Mouse (Mus musculus): Measurements from ENCODE around the gene Kcnc2. TPM values are rescaled to one million over a fixed set of nuclear protein-coding genes. Genes with fewer than 3 reads are reported as not detected.

The Kcnc2 gene
- polyA plus RNA-seq, 1 experiment from 2014 or later: 8.5 TPM

- ATAC-seq: no peak
- H3K9ac ChIP-seq (ENCODE audit: low read depth, low read length): no peak overlapping the region
- H3K27ac ChIP-seq (ENCODE audit: low read length): no peak overlapping the region
- no peaks in the 10 kb centered on the region for H3K36me3 ChIP-seq (ENCODE audit: control insufficient read depth, insufficient read depth, low read length)
- H3K4me2 ChIP-seq (ENCODE audit: low read length): no peak overlapping the region
- no peak overlapping the region for H3K4me3 ChIP-seq (ENCODE audit: low read depth, low read length)
- no peaks in the 10 kb centered on the region for H3K4me1 ChIP-seq (ENCODE audit: control insufficient read depth, insufficient read depth, low read length)
- no peaks in the 10 kb centered on the region for H3K27me3 ChIP-seq (ENCODE audit: control insufficient read depth, insufficient read depth, low read depth, low read length)
- 98% methylated on average over 2 of the region's 2 CpGs for WGBS
- no peaks in the 10 kb centered on the region for H3K9me3 ChIP-seq (replicated peaks; ENCODE audit: control insufficient read depth, low read length, poor library complexity, severe bottlenecking)
Observed at GRCm38 (mm10) chr10:112436950-112437349, 166.0 kb downstream of the Kcnc2 start.

- Histone ChIP-seq H3K4me3 (ENCODE audit: low read depth, low read length) (no peak overlapping the region), H3K36me3 (ENCODE audit: control insufficient read depth, insufficient read depth, low read length) (no peaks in the 10 kb centered on the region), H3K9me3 (replicated peaks; ENCODE audit: control insufficient read depth, low read length, poor library complexity, severe bottlenecking) (no peaks in the 10 kb centered on the region), H3K4me2 (ENCODE audit: low read length) (no peak overlapping the region), H3K4me1 (ENCODE audit: control insufficient read depth, insufficient read depth, low read length) (no peaks in the 10 kb centered on the region), H3K27me3 (ENCODE audit: control insufficient read depth, insufficient read depth, low read depth, low read length) (no peaks in the 10 kb centered on the region), H3K27ac (ENCODE audit: low read length) (no peak overlapping the region), H3K9ac (ENCODE audit: low read depth, low read length) (no peak overlapping the region)
- no peak for ATAC-seq
- 54% methylated on average over 4 of the region's 4 CpGs for WGBS
Observed at GRCm38 (mm10) chr10:112444640-112445039, 173.7 kb downstream of the Kcnc2 start.

GRCm38 (mm10) chr10:112450910-112451309, 180.0 kb downstream of the Kcnc2 start:
- ATAC-seq: no peak
- H3K4me1 ChIP-seq (ENCODE audit: control insufficient read depth, insufficient read depth, low read length): no peaks in the 10 kb centered on the region
- peaks cover 6% of the 10 kb centered on the region; the same call in 1 of the 2 replicates for H3K9me3 ChIP-seq (replicated peaks; ENCODE audit: control insufficient read depth, low read length, poor library complexity, severe bottlenecking)
- no peak overlapping the region for H3K4me3 ChIP-seq (ENCODE audit: low read depth, low read length)
- H3K27ac ChIP-seq (ENCODE audit: low read length): no peak overlapping the region
- H3K27me3 ChIP-seq (ENCODE audit: control insufficient read depth, insufficient read depth, low read depth, low read length): no peaks in the 10 kb centered on the region
- 83% methylated on average over 5 of the region's 5 CpGs for WGBS
- H3K4me2 ChIP-seq (ENCODE audit: low read length): no peak overlapping the region
- H3K36me3 ChIP-seq (ENCODE audit: control insufficient read depth, insufficient read depth, low read length): peaks cover 5% of the 10 kb centered on the region
- no peak overlapping the region for H3K9ac ChIP-seq (ENCODE audit: low read depth, low read length)

- Histone ChIP-seq H3K9me3 (replicated peaks; ENCODE audit: control insufficient read depth, low read length, poor library complexity, severe bottlenecking) (no peaks in the 10 kb centered on the region), H3K9ac (ENCODE audit: low read depth, low read length) (no peak overlapping the region), H3K4me3 (ENCODE audit: low read depth, low read length) (no peak overlapping the region), H3K4me1 (ENCODE audit: control insufficient read depth, insufficient read depth, low read length) (no peaks in the 10 kb centered on the region), H3K36me3 (ENCODE audit: control insufficient read depth, insufficient read depth, low read length) (no peaks in the 10 kb centered on the region), H3K27me3 (ENCODE audit: control insufficient read depth, insufficient read depth, low read depth, low read length) (no peaks in the 10 kb centered on the region), H3K27ac (ENCODE audit: low read length) (no peak overlapping the region), H3K4me2 (ENCODE audit: low read length) (no peak overlapping the region)
- no peak for ATAC-seq
- 88% methylated on average over 6 of the region's 6 CpGs for WGBS
Observed at GRCm38 (mm10) chr10:112468689-112469384, 197.9 kb downstream of the Kcnc2 start.

GRCm38 (mm10) chr10:112474122-112474810, 203.3 kb downstream of the Kcnc2 start:
- Histone ChIP-seq H3K4me1 (ENCODE audit: control insufficient read depth, insufficient read depth, low read length) (no peaks in the 10 kb centered on the region), H3K4me3 (ENCODE audit: low read depth, low read length) (no peak overlapping the region), H3K9me3 (replicated peaks; ENCODE audit: control insufficient read depth, low read length, poor library complexity, severe bottlenecking) (no peaks in the 10 kb centered on the region), H3K36me3 (ENCODE audit: control insufficient read depth, insufficient read depth, low read length) (no peaks in the 10 kb centered on the region), H3K4me2 (ENCODE audit: low read length) (no peak overlapping the region), H3K27ac (ENCODE audit: low read length) (no peak overlapping the region), H3K9ac (ENCODE audit: low read depth, low read length) (no peak overlapping the region), H3K27me3 (ENCODE audit: control insufficient read depth, insufficient read depth, low read depth, low read length) (no peaks in the 10 kb centered on the region)
- 92% methylated on average over 6 of the region's 6 CpGs for WGBS
- ATAC-seq: no peak

DNA sequence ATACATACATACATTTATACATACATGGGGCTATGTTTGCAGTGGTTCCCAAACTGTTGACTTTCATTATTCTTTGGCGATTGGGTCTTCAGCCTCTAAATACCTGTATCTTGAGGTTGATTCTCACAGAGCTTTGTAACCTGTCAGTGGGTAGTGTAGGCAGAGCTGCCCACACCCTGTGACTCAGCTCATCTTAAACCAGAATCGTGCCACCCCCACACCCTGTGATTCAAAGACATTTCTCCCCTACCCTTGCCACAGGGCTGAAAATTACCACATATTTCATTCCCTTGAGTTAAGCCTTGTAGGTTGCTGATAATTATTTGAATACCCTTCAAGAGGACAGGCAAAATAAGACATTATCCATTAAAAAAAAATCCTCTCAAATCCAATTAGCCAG, 210.5 kb downstream of the Kcnc2 start:
- Histone ChIP-seq H3K4me1 (ENCODE audit: control insufficient read depth, insufficient read depth, low read length) (no peaks in the 10 kb centered on the region), H3K9ac (ENCODE audit: low read depth, low read length) (no peak overlapping the region), H3K4me3 (ENCODE audit: low read depth, low read length) (no peak overlapping the region), H3K4me2 (ENCODE audit: low read length) (no peak overlapping the region), H3K27ac (ENCODE audit: low read length) (no peak overlapping the region), H3K27me3 (ENCODE audit: control insufficient read depth, insufficient read depth, low read depth, low read length) (no peaks in the 10 kb centered on the region), H3K9me3 (replicated peaks; ENCODE audit: control insufficient read depth, low read length, poor library complexity, severe bottlenecking) (no peaks in the 10 kb centered on the region), H3K36me3 (ENCODE audit: control insufficient read depth, insufficient read depth, low read length) (no peaks in the 10 kb centered on the region)
- ATAC-seq: no peak
- WGBS: 81% methylated on average over 2 of the region's 2 CpGs

DNA sequence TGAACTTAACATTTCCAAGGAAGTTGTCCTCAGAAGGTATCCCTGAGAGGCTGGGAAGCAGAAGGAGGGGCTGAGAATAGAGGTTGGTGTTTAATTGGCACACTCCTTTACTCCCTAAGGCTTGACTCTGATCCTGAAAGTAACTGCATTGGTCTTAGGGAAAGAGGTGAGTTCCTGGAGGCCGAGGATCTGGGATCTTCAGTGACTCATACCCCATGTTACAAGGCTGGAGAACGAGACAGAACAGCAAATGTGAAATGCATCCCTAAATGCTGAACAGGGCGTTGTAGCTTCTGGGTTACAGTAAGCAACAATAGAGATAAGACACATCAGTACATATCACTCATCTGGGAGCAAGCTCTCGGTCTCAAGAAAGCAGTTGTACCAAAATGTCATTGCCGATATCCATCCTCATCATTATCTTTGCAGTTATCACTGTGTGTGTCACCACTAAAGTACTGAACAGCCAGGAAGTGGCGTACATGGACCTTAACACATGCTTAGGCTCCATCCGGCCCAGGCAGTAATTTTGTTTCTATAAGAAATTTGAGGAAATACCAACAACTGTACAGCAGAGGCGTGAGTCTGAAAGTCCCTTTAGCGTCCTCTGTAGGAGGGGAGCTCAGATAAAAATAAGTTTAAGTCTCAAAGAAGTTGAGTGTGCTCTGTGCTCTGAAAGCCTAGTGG, 211.1 kb downstream of the Kcnc2 start:
- H3K27ac ChIP-seq (ENCODE audit: low read length): no peak overlapping the region
- H3K4me3 ChIP-seq (ENCODE audit: low read depth, low read length): no peak overlapping the region
- ATAC-seq: no peak
- WGBS: 84% methylated on average over 9 of the region's 9 CpGs
- no peaks in the 10 kb centered on the region for H3K4me1 ChIP-seq (ENCODE audit: control insufficient read depth, insufficient read depth, low read length)
- H3K9ac ChIP-seq (ENCODE audit: low read depth, low read length): no peak overlapping the region
- no peaks in the 10 kb centered on the region for H3K9me3 ChIP-seq (replicated peaks; ENCODE audit: control insufficient read depth, low read length, poor library complexity, severe bottlenecking)
- H3K4me2 ChIP-seq (ENCODE audit: low read length): no peak overlapping the region
- H3K27me3 ChIP-seq (ENCODE audit: control insufficient read depth, insufficient read depth, low read depth, low read length): no peaks in the 10 kb centered on the region
- H3K36me3 ChIP-seq (ENCODE audit: control insufficient read depth, insufficient read depth, low read length): no peaks in the 10 kb centered on the region

- H3K4me1 ChIP-seq (ENCODE audit: control insufficient read depth, insufficient read depth, low read length): no peaks in the 10 kb centered on the region
- H3K27me3 ChIP-seq (ENCODE audit: control insufficient read depth, insufficient read depth, low read depth, low read length): no peaks in the 10 kb centered on the region
- no peak overlapping the region for H3K4me2 ChIP-seq (ENCODE audit: low read length)
- H3K9ac ChIP-seq (ENCODE audit: low read depth, low read length): no peak overlapping the region
- 85% methylated on average over 11 of the region's 11 CpGs for WGBS
- ATAC-seq: no peak
- no peaks in the 10 kb centered on the region for H3K36me3 ChIP-seq (ENCODE audit: control insufficient read depth, insufficient read depth, low read length)
- no peak overlapping the region for H3K27ac ChIP-seq (ENCODE audit: low read length)
- no peak overlapping the region for H3K4me3 ChIP-seq (ENCODE audit: low read depth, low read length)
- no peaks in the 10 kb centered on the region for H3K9me3 ChIP-seq (replicated peaks; ENCODE audit: control insufficient read depth, low read length, poor library complexity, severe bottlenecking)
Observed at GRCm38 (mm10) chr10:112484387-112485105, 213.6 kb downstream of the Kcnc2 start.
